Mouse (Mus musculus): Measurements from ENCODE around the gene Itprid2.

The Itprid2 gene

DNA sequence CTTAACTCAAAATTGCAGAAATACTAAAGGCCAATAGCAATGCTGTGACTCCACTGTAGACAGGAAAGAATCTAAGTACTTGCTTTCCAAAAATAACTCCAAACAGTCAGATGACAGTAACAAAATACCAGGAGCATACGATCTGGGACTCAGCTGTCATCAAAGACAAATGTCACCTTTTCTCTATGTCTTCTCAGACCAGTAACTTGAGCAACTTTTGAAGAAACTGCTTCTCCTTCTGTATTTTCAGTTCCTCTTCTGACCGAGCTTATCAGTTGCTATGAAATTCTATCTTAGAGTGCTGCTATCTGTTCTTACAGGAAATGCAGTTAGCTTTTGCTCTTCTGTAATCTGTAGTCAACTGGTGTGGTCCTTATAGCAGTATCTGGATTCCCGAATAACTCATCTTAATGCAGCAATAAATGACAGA lies 78.5 kb downstream of the Itprid2 start:
- no peak for DNase-seq (ENCODE audit: low spot score)

DNA sequence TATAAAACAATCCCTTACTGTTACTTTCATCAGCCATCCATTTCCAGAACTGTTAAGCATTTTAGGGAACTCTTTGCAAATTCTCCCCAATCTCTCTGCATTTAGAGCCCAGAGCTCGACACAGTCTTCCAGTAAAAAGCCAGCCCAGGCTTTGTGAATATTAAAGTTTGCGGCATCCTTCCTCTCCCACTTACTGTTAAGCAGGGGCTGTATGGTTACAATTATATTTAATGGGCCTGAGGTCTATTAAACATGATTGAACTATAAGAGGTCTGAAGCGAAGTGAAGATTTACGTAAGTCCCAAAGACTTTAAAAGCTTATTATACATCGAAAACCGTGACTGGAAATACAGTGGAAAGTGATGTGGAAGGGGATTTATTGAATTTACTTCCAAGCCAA lies 79.6 kb downstream of the Itprid2 start:
- no peak for DNase-seq (ENCODE audit: low spot score)

DNA sequence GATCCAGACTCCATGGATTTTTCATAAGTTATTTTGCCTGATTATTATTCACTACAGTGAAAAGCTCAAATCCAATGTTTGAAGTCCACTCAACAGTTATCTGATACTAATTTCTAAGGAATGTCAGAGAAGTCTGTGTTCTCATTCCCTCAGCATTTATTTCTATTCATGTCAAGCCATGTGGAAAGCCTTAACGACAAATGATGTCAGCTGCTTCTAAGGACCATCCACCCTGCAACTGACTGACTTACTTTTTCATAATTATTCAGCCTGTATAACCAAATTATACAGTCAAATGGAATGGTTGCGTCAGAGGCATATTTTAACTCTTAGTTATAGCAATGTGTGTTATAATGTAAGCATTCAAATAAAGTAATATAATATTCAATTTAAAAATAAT lies 80.8 kb downstream of the Itprid2 start:
- peak; percentile 9 for DNase-seq (ENCODE audit: low spot score)

DNA sequence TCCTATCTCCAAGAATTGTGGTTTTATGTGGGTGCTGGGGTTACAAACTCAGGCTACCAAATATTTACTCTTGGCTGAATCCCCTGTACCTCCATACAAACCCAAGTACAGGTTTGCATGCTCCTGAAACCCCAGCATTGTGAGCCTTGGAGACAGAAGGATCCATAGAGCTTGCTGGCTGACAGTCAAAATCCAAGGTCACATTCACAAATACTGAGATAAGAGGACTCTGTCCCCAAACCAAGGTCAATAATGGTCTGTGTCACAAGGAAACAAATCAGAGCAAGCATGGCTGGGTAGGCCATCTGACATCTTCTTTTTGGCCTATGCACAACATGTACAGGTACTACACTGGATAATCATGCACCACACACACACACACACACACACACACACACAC lies 82.7 kb downstream of the Itprid2 start:
- no peak for DNase-seq (ENCODE audit: low spot score)

DNA sequence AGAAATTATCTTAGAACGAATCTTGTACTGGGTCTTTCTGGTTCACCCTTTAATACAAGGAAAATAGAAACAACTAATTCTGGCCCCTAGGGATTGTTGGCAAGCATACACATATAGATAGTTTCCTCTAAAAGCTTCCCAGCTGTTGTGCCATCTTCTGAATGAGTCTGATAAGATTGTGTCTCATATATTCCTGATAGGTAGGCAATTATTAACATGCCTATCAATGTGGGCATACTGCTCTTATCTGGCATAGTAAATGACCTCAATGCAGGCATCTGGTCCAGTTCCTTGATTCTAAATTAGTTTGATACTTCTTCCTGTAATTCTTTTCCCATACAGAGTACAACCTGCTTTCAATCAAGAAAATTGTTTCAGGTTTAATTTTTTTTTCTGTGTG lies 87.3 kb downstream of the Itprid2 start:
- no peak for DNase-seq (ENCODE audit: low spot score)
